Mouse (Mus musculus) heart, postnatal 10 days (tissue): ENCODE data around the gene Fam214a. TPM values are rescaled to one million over a fixed set of nuclear protein-coding genes. Genes with fewer than 3 reads are reported as not detected.
"Not testable (repeated sequence)": the region's sequence is repeated elsewhere in the genome, so short reads cannot be mapped to it uniquely, and the experiment has no call there.

Source experiments
- DNase-seq, 2 experiments: peaks; one replicate each; pipeline ENCODE4 v3.0.0; 2021
- intact Hi-C: fragments of 180-260 bp; cut with DNase I; formaldehyde crosslinking; loops from one replicate; pipeline ENCODE4 v1.15.1; 2025
- total RNA-seq, 2 experiments: library from RNA; stranded (reverse); gene quantifications; 2 replicates each; pipeline ENCODE4 v1.2.3; 2021

Gene Fam214a
- total RNA-seq, 2 experiments from 2014 or later, result 25.9 to 26.5 TPM

DNA sequence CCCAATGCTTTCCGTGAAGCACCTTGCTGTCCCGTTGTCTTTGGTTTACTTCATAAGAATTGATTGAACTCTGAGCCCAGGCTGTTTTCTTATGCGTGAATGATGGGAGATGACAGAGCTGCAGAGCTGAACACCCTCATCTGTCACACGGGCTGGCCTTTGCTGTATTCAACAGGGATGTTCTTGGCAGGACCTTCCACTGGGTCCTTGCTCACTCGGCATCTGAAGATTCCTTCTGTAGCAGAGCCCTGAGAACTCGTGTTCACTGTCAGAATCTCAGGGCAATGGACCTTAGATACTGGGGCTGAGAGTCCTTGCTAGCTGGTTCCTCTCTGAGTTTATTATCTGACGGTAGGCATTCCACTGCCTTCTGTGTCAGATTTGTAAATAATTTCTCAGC, 25.3 kb downstream of the Fam214a start:
- no peak for DNase-seq
- intact Hi-C loops, result no loop called here

DNA sequence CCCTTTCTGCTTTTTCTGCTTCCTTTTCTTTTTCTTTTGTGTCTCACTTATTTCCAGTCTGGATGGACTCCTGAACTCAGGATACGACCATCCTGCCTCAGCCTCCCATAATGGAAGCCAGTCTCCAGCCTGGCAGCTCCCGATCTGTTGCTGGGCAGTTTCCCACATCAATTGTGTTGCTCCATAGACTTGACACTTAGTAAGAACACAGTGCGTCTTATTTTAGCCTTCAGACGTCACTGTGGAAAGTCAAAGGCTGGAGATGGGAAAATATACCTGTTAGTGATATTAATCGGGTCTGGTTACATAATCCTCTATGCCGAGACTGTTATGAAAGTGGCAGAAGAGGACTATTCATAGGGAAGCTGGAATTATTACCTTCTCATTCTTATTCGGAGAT, 26.2 kb downstream of the Fam214a start:
- DNase-seq, result no peak
- intact Hi-C loops, result no loop called here

DNA sequence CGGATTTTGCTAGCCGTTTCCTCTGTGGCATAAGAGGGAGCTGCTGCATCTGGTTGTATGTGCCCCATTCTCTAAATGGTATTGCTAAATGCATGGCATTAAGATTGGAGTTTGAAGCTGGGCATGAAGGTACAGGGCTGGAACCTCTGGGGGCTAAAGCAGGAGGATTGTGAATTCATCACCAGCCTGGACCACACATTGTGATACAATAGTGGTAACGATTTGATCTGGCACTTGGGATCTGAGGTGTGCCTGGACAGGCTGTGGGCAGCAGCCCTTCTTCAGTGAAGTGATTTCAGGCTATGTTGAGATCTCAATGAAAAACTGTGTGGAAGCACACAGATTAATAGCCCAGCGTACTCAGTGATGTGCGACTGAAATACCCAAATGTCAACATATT, 26.7 kb downstream of the Fam214a start:
- intact Hi-C loops, result no loop called here
- DNase-seq, result no peak

DNA sequence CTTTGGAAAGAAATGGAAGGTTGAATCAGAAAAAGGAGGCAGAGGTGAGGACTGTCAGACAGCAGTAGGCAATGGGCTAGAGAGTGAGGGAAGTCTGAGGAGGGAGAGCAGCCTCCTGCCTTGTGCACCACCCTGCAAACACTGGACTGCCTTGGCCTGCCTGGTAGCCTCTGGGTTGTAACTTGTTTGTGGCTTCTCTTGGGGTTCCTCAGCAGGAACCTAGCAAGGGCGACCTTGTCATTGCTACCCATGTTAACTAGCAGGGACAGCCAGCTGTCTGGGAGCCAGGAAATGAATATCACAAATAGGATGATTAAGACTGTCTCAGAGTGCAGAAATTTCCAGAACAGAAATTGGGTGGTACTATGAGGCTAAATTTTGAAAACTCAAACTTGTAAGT, 27.2 kb downstream of the Fam214a start:
- peak in 1 of 2 experiments; percentile 26 for DNase-seq
- intact Hi-C loops, result no loop called here

DNA sequence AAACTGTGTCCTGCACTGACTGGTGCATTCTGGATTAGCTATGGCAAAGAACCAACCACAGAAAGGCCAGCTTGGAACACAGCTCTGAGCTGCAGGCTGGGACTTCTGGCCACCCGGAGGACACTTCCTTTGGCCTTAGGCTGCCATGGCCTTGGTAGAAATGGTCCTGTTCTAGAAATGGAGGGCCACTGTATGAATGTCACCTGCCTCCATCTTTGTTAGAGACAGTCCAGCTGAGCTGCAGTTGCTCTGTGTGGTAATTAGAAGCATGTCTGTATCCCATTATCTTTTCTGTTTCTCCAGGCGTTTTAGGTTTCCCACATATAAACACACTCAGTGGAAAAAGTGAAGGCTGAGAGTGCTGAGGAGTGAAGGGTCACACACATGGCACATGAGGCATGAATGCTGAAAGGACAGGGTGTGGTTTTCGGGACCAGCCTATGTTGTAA, 29.0 kb downstream of the Fam214a start:
- intact Hi-C loops, result no loop called here
- DNase-seq, result no peak

DNA sequence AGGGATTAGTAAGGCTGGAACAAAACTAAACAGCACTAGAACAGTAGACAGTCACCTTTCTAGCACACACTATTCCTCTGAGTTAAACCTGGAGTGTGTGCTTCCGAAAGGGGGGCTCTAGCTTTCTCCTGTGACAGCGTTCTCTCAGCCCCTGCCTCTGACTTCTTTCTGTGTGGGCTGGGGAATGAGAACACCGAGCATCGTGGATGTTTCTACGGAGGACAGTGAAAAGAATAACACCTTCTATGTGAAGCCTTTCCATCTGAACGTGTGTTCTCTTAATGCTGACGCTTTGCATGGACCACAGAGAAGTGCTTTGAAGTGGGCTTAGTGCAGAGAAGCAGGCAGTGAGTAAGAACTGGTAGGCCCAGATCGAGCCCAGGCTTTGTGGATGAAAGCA, 29.5 kb downstream of the Fam214a start:
- intact Hi-C loops, result no loop called here
- no peak for DNase-seq

DNA sequence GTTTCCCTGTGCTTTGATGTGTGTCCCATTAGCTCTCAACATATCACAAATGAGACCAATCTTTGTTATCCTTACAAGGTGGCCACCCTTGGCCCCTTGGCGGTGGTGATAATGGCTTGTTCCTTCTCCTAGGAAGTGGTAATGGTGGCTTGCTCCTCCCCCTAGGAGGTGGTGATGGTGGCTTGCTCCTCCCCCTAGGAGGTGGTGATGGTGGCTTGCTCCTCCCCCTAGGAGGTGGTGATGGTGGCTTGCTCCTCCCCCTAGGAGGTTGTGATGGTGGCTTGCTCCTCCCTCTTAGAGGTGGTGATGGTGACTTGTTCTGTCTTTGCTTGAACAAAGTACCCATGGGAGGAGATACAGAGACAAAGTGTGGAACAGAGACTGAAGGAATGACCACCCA, 30.0 kb downstream of the Fam214a start:
- DNase-seq, intact Hi-C loops: not testable (repeated sequence)

DNA sequence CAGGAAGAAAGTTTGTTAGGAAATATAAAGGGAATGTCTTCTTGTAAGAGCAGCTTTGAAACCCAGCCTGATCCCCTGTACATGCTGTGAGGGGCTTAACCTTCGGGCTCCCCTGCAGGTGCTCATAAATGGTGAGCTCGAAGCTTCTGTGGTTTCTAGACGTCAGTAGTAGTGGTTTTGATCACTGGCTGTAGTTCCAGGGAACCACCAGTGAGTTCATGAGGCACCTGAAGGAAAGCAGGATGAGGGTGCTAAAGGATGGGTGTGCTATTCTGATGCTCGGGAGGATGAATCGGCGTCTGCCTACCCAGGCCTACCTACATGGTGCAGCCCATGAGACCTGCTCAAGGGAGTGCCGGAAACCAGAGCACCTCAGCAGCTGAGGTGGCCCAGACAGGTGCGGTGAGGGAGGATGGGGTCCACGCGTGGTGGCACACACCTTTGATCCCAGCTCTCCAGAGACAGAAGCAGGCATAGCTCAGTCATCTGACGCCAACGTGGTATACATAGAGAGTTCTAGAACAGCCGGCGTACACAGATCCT, 32.6 kb downstream of the Fam214a start:
- intact Hi-C loops, result no loop called here
- DNase-seq, result no peak

DNA sequence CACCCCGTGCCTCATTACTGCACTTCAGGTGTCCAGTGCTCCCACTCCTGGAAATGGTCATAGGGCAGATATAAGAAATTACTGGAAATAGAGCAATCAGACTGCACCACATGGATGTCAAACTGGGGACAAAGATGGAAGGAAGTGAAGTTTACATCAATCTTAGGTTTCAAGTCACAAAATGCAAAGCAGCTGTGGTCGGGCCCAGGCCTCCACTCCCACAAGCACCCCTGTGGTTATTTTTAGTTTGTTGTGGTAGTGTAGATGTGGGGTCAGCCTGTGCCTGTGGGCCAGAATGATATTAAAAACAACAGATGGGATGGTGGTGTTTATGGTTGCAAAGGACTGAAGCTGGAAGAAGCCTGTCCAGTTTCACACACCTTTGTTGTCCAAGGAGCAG, 33.1 kb downstream of the Fam214a start:
- intact Hi-C loops, result no loop called here
- DNase-seq, result no peak

DNA sequence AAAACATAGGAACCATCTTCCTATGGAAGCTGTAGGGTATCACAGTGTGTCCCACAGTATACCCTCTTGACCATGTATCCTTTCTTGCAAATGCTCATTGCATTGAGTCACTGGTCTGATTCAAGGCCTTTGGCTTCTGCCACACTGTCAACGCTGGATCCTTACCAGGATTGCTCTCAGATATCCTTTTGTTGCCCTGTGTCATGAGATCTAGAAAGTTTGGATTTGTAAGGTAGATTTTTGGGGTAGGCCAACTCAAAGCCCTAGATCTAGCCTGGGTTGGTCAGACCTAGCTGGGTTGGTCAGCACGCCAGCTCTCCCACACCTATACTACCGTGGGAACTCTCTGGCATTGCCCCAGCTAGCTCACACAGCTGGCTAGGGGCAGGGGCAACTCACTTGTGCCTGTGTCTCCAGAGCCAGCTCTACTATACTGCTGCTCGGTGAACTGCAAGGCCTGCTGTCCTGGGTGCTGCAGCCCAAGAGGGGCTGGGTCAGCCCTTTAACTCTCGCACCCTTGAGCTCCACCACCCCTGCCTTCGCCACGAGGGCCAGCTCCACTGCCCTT, 36.3 kb downstream of the Fam214a start:
- intact Hi-C loops, result no loop called here
- no peak for DNase-seq

DNA sequence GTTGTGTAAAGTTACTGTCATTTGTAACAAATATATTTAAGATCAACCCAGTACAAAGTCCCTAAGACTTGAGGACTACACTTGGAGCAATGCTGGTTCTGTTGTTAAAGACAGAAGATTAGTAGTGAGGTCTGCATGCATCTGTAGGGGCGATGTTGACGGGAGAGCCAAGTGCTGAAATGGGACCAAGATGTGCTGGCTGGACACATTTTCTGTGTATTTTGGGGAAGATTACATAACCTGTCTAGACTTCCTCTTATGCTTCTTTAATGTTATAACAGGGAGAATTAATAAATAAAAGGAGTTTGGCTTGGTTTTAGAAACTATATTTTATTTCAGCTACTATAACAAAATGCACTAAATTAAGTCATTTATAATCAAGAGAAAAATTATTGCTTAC, 37.3 kb downstream of the Fam214a start:
- peak in 1 of 2 experiments; percentile 19 for DNase-seq
- intact Hi-C loops, result no loop called here

DNA sequence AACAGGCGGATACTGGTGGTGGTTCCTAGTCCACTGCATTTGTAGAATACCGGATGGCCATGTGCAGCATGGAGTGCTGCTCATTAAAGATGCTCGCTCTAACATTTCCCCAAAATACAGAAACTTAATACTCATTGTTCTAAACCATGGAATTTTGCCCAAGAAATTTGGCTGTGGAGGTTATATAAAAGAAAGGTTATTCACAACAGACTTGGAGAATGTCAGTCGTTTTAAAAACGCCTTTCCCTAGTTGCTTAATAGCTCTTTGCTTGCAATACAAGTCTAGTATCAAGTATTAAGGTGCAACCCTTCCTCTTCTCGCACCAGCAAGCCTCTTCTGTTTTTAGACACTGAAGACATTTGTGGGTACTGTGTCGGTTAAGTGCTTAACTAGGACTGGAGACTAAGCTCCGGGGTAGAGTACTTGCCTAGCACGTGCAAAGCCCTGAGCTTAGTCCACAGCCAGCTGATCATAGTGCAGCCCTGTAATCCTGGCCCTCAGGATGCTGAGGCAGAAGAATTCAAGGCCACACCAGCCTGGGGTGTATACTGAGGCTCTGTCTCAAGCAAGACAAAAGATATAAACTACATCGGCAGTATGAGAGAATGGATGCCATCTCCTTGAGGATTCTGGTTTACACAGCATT, 42.0 kb downstream of the Fam214a start:
- DNase-seq, result no peak
- intact Hi-C loops, result loop anchor here (5.0 kb wide), 1 partner anchor 77 kb away; no protein-coding TSS in a partner anchor

DNA sequence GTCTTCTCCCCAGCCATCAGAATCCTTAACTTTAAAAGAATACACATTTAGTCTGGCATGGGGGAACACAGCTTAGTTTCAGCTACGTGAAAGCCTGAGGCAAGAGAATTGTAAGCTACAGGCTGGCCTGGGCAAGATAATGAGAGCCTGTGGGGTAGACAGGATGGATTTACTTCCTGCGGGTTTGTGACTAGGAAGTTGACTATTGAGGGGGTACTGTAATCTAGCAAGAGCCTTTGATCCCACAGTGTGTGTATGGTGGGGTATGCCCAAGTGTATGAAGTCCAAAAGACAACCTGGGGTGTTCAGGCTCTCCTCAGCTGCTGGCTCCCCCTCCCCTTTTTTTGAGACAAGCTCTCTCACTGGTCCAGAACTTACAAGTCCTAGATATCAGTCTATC, 43.7 kb downstream of the Fam214a start:
- no peak for DNase-seq
- intact Hi-C loops, result loop anchor here (5.0 kb wide), 1 partner anchor 79 kb away; no protein-coding TSS in a partner anchor

DNA sequence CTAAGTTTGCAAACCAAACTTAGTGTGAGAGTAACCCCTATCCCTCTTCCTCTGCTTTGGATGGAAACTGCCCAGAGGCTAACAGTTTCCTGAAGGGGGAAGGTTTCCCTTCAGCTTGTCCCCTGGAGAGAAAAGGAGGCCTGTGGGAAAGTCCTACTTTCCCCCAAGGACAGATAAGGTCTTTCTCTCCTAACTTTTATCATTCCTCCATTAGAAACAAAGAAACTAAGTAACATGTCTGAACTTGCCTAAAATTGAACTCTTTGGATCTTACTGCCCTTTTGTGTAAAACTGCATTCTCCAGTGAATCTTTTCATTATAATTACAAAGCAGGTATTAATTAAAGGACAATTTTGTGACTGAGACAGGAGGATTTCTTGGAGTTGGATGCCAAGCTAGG, 45.3 kb downstream of the Fam214a start:
- intact Hi-C loops, result loop anchor here (5.0 kb wide), 1 partner anchor 81 kb away; no protein-coding TSS in a partner anchor
- no peak for DNase-seq

DNA sequence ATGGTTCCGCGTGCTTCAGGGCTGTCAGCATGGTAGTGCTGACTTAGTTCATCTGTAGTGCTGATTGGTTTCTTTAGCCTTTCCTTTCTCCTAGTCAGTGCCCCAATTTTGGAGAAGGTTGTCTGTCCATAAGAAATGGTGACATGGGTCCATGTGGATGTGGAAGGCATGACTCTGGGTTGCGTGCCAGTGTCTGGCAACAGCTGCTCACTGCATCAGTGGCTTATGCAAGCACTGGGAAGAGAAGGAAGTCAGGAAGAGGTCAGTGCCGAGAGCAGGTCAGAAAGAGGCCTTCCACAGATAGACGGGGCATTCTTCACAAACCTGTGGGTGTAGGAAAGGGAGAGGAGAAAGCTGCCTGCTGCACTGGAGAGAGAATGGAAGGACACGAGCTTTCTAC, 48.3 kb downstream of the Fam214a start:
- intact Hi-C loops, result no loop called here
- no peak for DNase-seq

DNA sequence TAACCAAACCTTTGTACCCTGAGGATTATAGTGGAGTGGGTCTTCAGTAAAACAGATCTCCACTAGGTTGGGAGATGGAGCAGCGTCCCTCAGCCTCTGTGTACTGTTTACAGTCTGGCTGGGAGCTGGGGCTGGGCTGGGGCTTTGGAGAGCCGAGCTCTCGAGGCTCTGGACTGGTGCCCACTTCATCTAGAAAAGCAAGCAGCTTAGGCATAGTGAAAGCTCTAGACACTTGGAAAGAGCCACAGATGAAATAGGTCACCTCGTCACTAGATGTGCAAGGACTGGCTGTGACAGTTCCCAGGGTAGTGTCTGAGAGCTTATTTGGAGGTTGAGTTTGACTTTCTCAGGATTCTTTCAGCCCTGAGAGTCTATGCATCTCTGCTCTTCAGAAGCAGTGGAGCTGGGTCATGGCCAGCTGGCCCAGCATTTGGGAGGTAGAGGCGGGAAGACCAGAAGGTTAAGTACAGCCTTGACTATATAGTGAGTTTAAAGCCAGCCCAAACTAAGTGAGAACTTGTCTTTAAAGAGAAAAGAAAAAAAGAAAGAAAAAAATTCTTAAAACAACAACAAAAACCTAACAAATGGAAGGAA, 49.0 kb downstream of the Fam214a start:
- intact Hi-C loops, result no loop called here
- peak; percentile 79 to 82 for DNase-seq

DNA sequence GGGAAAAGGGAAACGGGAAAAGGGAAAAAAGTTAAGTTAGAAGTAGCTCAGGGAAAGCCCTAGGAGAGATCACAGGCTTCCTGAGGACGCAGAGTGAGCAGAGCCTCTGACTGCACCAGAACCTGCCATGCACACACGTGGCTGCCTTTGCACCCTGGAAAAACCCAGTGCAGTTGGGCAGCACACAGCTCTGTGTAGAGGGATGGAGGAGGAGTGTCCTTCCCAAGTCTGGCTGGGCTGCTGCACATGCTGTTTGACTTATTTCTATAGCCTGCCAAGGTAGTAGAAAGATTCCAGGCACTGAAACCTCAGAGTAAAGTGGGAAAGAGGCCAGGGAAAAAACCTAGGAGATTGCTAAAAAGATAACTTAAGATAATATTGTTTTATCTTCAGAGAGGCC, 49.6 kb downstream of the Fam214a start:
- intact Hi-C loops, result no loop called here
- no peak for DNase-seq

DNA sequence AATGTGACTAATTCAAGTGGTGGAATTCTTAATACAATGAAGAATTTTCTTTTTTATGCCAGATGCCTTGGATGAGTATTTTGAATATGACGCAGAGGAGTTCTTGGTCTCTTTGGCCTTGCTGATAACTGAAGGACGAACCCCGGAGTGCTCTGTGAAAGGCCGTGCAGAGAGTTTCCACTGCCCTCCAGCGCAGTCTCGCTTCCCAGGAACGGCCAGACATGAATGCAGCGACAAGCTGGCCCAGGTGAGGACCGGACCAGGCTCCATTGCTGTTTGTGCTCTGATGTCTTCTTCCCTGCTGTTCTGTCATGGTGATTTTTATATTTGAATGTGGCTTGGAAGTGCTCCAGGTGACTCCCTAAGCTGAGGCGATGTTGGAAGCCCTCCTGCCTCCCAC, 51.5 kb downstream of the Fam214a start:
- peak in 1 of 2 experiments; percentile 21 for DNase-seq
- intact Hi-C loops, result no loop called here

DNA sequence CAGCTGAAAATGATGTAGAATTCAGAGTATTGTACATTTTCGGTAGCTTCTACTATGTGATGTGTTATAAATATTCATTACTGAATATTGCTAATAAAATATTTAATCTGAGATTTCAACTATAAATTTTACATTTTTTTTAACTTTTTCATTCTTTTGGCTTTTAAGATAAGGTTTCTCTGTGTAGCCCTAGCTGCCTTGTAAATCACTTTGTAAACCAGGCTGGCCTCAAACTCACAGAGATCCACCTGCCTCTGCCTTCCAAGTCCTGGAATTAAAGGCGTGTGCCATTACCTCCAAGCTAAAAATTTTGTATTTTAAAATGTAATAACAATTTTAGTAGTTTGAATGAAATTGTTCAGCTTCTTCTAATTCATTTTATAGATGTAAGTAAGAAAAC, 63.9 kb downstream of the Fam214a start:
- DNase-seq, result no peak
- intact Hi-C loops, result no loop called here

DNA sequence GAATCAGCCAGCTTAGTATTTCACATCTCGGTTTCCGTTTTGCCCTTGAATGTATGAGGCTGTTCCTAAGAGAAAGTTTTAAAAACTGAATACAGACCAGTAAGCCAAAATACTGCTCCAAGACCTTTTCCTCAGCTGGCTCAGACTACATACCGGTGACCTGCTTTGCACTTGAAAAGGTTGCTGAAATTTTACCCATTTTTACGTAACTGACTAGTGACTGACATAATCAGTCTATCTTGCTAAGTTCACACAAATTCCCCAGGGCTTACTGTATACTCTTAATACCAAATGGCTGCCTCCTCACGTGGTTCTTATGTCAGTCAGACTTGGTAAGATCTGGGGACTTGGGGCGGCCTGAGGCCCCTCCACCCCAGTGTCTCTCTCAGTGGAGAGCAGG, 66.5 kb downstream of the Fam214a start:
- intact Hi-C loops, result no loop called here
- no peak for DNase-seq

DNA sequence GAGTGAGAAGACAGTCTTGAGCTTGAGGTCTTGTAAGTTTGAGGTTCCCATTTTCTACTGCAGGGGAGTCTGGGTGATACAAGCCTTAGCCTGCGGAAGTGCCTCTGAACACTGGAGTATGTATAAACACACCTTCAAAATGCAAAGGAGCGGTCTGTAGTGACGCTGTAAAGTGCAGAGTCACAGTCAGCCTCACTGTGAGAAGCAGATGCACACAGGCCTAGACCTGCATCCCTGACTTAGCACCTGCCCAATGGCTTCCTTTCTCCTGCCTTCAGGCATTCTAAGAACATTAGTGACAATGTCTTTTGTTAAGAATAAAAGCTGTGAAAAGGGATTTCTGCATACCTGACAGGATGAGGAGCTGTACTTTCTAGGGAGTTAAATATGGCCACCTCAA, 66.9 kb downstream of the Fam214a start:
- DNase-seq, result no peak
- intact Hi-C loops, result no loop called here

DNA sequence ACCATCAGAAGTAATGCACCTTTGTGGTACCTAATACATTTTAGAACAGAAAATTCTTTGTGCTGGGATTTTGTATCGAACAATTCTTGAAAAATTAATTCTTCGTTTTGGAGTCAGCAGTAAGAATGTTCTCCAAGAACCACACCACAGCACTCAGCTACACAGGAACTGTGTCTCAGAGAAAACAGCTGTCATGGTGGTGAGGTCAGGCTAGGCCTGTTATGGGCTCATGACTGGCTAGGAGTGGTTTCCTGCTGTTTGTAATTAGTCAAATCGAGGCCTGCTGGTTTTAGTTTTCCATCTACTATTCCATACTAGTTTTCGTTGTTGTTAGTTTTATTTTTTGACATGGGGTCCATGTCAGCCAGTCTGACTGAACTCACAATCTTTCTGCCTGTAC, 67.9 kb downstream of the Fam214a start:
- no peak for DNase-seq
- intact Hi-C loops, result no loop called here
